Mouse (Mus musculus) liver, embryonic 18 days (tissue): ENCODE data around the gene Bricd5. TPM values are rescaled to one million over a fixed set of nuclear protein-coding genes. Genes with fewer than 3 reads are reported as not detected.

Experiments
- polyA plus RNA-seq: library from polyadenylated mRNA; depleted of rRNA; stranded (reverse); fragments of >200 nt; gene quantifications from 2 replicates; pipeline ENCODE4 v1.2.3, GENCODE M21; 2012; rRNA removed

The Bricd5 gene
- 0.14 and 0.23 TPM in 2 replicates for polyA plus RNA-seq

GRCm38 (mm10) chr17:24473612-24474275 lies at the start of gene Bricd5:
TSS of gene Bricd5 (plus strand) at chr17:24473884.

GRCm38 (mm10) chr17:24426471-24427169 lies 47.1 kb upstream of the Bricd5 start, which contains the start of gene Eci1:
TSS of gene Eci1 (plus strand) at chr17:24426641.

GRCm38 (mm10) chr17:24442632-24443155 lies 31.0 kb upstream of the Bricd5 start, which contains the start of gene Dnase1l2:
TSS of gene Dnase1l2 (minus strand) at chr17:24443105.

GRCm38 (mm10) chr17:24469910-24470602 lies 3.6 kb upstream of the Bricd5 start, which contains the start of the genes E4f1 and Pgp:
TSS of gene E4f1 (minus strand) at chr17:24470313.
TSS of gene Pgp (plus strand) at chr17:24470392.

GRCm38 (mm10) chr17:24478663-24479380 lies 5.1 kb downstream of the Bricd5 start, which contains the start of gene Mlst8:
TSS of gene Mlst8 (minus strand) at chr17:24479078.

GRCm38 (mm10) chr17:24488186-24488661 lies 14.5 kb downstream of the Bricd5 start, which contains the start of gene Caskin1:
TSS of gene Caskin1 (plus strand) at chr17:24488601.

Other genes starting within 250 kb of the Bricd5 start
- gene Ccnf, start 222.4 kb upstream of the Bricd5 start, polyA plus RNA-seq, result 17.5 and 18.2 TPM in 2 replicates
- not detected in 2 replicates for gene Abca17, start 122.8 kb upstream of the Bricd5 start, polyA plus RNA-seq
- 9.4 and 10.9 TPM in 2 replicates for gene Abca3, start 121.9 kb upstream of the Bricd5 start, polyA plus RNA-seq
- 72.7 and 77.9 TPM in 2 replicates for gene Rnps1, start 59.3 kb upstream of the Bricd5 start, polyA plus RNA-seq
- 112 and 121 TPM in 2 replicates for gene Eci1, start 47.2 kb upstream of the Bricd5 start, polyA plus RNA-seq
- gene Dnase1l2, start 30.8 kb upstream of the Bricd5 start, polyA plus RNA-seq, result 2.2 and 2.4 TPM in 2 replicates
- gene E4f1, start 3.6 kb upstream of the Bricd5 start, polyA plus RNA-seq, result 17.6 and 21.6 TPM in 2 replicates
- gene Pgp, start 3.5 kb upstream of the Bricd5 start, polyA plus RNA-seq, result 21.3 and 23.2 TPM in 2 replicates
- gene Mlst8, start 5.2 kb downstream of the Bricd5 start, polyA plus RNA-seq, result 10.8 TPM in 2 replicates
- gene Caskin1, start 14.7 kb downstream of the Bricd5 start, polyA plus RNA-seq, result 0.07 and 0.08 TPM in 2 replicates
- 48.2 and 52.1 TPM in 2 replicates for gene Traf7, start 54.1 kb downstream of the Bricd5 start, polyA plus RNA-seq
- 0.24 and 0.30 TPM in 2 replicates for gene Rab26, start 60.3 kb downstream of the Bricd5 start, polyA plus RNA-seq
- gene Pkd1, start 76.0 kb downstream of the Bricd5 start, polyA plus RNA-seq, result 3.8 and 5.0 TPM in 2 replicates
- 17.8 and 20.1 TPM in 2 replicates for gene Tsc2, start 158.7 kb downstream of the Bricd5 start, polyA plus RNA-seq
- gene Nthl1, start 158.8 kb downstream of the Bricd5 start, polyA plus RNA-seq, result 5.8 and 6.5 TPM in 2 replicates
- gene Slc9a3r2, start 176.4 kb downstream of the Bricd5 start, polyA plus RNA-seq, result 10.7 and 11.8 TPM in 2 replicates
- gene Npw, start 184.6 kb downstream of the Bricd5 start, polyA plus RNA-seq, result 0.07 and 0.16 TPM in 2 replicates
- gene Zfp598, start 195.8 kb downstream of the Bricd5 start, polyA plus RNA-seq, result 21.7 and 27.6 TPM in 2 replicates
- 0.12 and 0.14 TPM in 2 replicates for gene Syngr3, start 216.1 kb downstream of the Bricd5 start, polyA plus RNA-seq
- gene Gfer, start 222.3 kb downstream of the Bricd5 start, polyA plus RNA-seq, result 18.4 and 20.5 TPM in 2 replicates
- gene Noxo1, start 222.3 kb downstream of the Bricd5 start, polyA plus RNA-seq, result 1.1 and 1.2 TPM in 2 replicates
- 17.9 and 18.1 TPM in 2 replicates for gene Tbl3, start 233.8 kb downstream of the Bricd5 start, polyA plus RNA-seq
- 0.10 TPM in 1 of 2 replicates, not detected in the other for gene Rnf151, start 244.2 kb downstream of the Bricd5 start, polyA plus RNA-seq
- gene Rps2, start 244.2 kb downstream of the Bricd5 start, polyA plus RNA-seq, result 1,642 and 1,684 TPM in 2 replicates